Mouse (Mus musculus) ES-E14 (cell line): ENCODE results near the gene Gpr179. TPM values are rescaled to one million over a fixed set of nuclear protein-coding genes. Genes with fewer than 3 reads are reported as not detected.

Source experiments
- DNase-seq: peaks from one replicate; pipeline ENCODE4 v3.0.0-alpha.2; 2013; ENCODE audit warnings: low read depth, low spot score
- H3K27ac ChIP-seq: 2 replicates; pipeline ENCODE4 v1.5.1; 2012; ENCODE audit warnings: low read depth, mild to moderate bottlenecking, low read length, moderate library complexity, mixed read lengths; ENCODE audit not compliant: poor library complexity, insufficient read depth, severe bottlenecking
- H3K36me3 ChIP-seq: 2 replicates; pipeline ENCODE4 v1.6.1; 2012; ENCODE audit warnings: mild to moderate bottlenecking, low read length, moderate library complexity, mixed read lengths; ENCODE audit not compliant: control insufficient read depth, poor library complexity, insufficient read depth, severe bottlenecking
- H3K4me1 ChIP-seq, 2 experiments: fragments of 150-350 bp in 1 of 2; sonication (generic) in 1 of 2; 2 replicates each; pipeline ENCODE4 v1.6.1; 2012; ENCODE audit warnings: low read length in 2 of 2, mild to moderate bottlenecking in 1 of 2, mixed read lengths in 1 of 2; ENCODE audit not compliant: control insufficient read depth in 2 of 2, insufficient read depth in 2 of 2, poor library complexity in 1 of 2
- H3K4me3 ChIP-seq, 2 experiments: fragments of 150-350 bp in 1 of 2; sonication (generic) in 1 of 2; 2 replicates each; pipeline ENCODE4 v1.5.1; 2012; ENCODE audit warnings: low read length in 2 of 2, low read depth in 1 of 2, mild to moderate bottlenecking in 1 of 2, mixed read lengths in 1 of 2; ENCODE audit not compliant: insufficient read depth in 1 of 2, poor library complexity in 1 of 2, severe bottlenecking in 1 of 2
- H3K9ac ChIP-seq: 2 replicates; pipeline ENCODE4 v1.6.1; 2012; ENCODE audit warnings: low read depth, mild to moderate bottlenecking, low read length, mixed read lengths; ENCODE audit not compliant: poor library complexity, insufficient read depth, severe bottlenecking
- H3K9me3 ChIP-seq: fragments of 150-350 bp; sonication (generic); 2 replicates; pipeline ENCODE4 v1.6.1; 2012; ENCODE audit warnings: low read depth, mild to moderate bottlenecking, low read length; ENCODE audit not compliant: control insufficient read depth, insufficient read depth
- CHD2 ChIP-seq: IDR thresholded peaks from 2 replicates; pipeline ENCODE4 v1.6.1; 2014; ENCODE audit warnings: mild to moderate bottlenecking, low read depth, low read length, inconsistent platforms
- HCFC1 ChIP-seq: IDR thresholded peaks from 2 replicates; pipeline ENCODE4 v1.6.1; 2012; ENCODE audit warnings: low read length, inconsistent platforms, borderline replicate concordance; ENCODE audit not compliant: insufficient read depth
- MAFK ChIP-seq: IDR thresholded peaks from 2 replicates; pipeline ENCODE4 v1.6.1; 2014; ENCODE audit warnings: mild to moderate bottlenecking, low read depth, low read length, inconsistent platforms; ENCODE audit not compliant: insufficient read depth
- ZC3H11A ChIP-seq: IDR thresholded peaks from 2 replicates; pipeline ENCODE4 v1.6.1; 2012; ENCODE audit warnings: low read depth, mild to moderate bottlenecking, inconsistent platforms, low read length, borderline replicate concordance
- ZNF384 ChIP-seq: IDR thresholded peaks from 2 replicates; pipeline ENCODE4 v1.6.1; 2012; ENCODE audit warnings: low read depth, low read length, inconsistent platforms
- in situ Hi-C, 2 experiments: fragments of 600-800 bp; cut with MboI; formaldehyde crosslinking; loops; one replicate each; pipeline ENCODE4 v1.15.1; 2025; ENCODE audit warnings: low sequenced_read_pairs in 2 of 2, inconsistent platforms in 1 of 2; ENCODE audit not compliant: unreplicated experiment in 2 of 2
- total RNA-seq: library from RNA; depleted of rRNA; stranded (reverse); fragments of 300-350 nt; gene quantifications from 2 replicates; pipeline ENCODE4 v1.2.3, GENCODE M21; 2012

The Gpr179 gene
- total RNA-seq, 1 experiment: 0.31 TPM

GRCm38 (mm10) chr11:97394146-97394545, 42.3 kb upstream of the Gpr179 start:
- Histone ChIP-seq H3K36me3 (peaks cover 8% of the 10 kb centered on the region), H3K27ac (no peak overlapping the region; the same call in 1 of the 2 replicates)

GRCm38 (mm10) chr11:97393658-97394057, 41.8 kb upstream of the Gpr179 start:
- Histone ChIP-seq H3K27ac (no peak overlapping the region; the same call in 1 of the 2 replicates), H3K4me3 (no peak overlapping the region), H3K36me3 (peaks cover 10% of the 10 kb centered on the region), H3K9me3 (no peaks in the 10 kb centered on the region), H3K4me1 (peaks cover 4 to 15% of the 10 kb centered on the region in 2 experiments; a peak in 3 of 4 replicates), H3K9ac (no peak overlapping the region)
- no peak for DNase-seq
- in situ Hi-C loops: no loop called here
- TF ChIP-seq CHD2: no peak
- no peak for TF ChIP-seq MAFK
- no peak for TF ChIP-seq ZNF384
- TF ChIP-seq HCFC1: no peak
- no peak for TF ChIP-seq ZC3H11A

More at GRCm38 (mm10) chr11:97394146-97394545, 42.3 kb upstream of the Gpr179 start:
- Histone ChIP-seq H3K9me3 (no peaks in the 10 kb centered on the region), H3K4me1 (peaks cover 4 to 12% of the 10 kb centered on the region in 2 experiments; a peak in 3 of 4 replicates), H3K9ac (no peak overlapping the region), H3K4me3 (no peak overlapping the region)
- TF ChIP-seq HCFC1: no peak
- no peak for TF ChIP-seq MAFK
- TF ChIP-seq CHD2: no peak
- no peak for TF ChIP-seq ZC3H11A
- no peak for DNase-seq
- in situ Hi-C loops: no loop called here

- Histone ChIP-seq H3K36me3 (peaks cover 10% of the 10 kb centered on the region), H3K9ac (no peak overlapping the region), H3K9me3 (no peaks in the 10 kb centered on the region), H3K4me3 (no peak overlapping the region), H3K4me1 (peaks cover 4 to 11% of the 10 kb centered on the region in 2 experiments; a peak in 3 of 4 replicates), H3K27ac (no peak overlapping the region)
- DNase-seq: no peak
- in situ Hi-C loops: no loop called here
- TF ChIP-seq CHD2: no peak
- no peak for TF ChIP-seq ZC3H11A
- TF ChIP-seq MAFK: no peak
- no peak for TF ChIP-seq ZNF384
- TF ChIP-seq HCFC1: no peak
These were observed 37.2 kb upstream of the Gpr179 start for GRCm38 (mm10) chr11:97389127-97389526.

- in situ Hi-C loops: no loop called here
- peaks cover 12% of the 10 kb centered on the region for H3K36me3 ChIP-seq
These were observed 35.9 kb upstream of the Gpr179 start for GRCm38 (mm10) chr11:97387811-97388210.

GRCm38 (mm10) chr11:97383764-97384163, 31.9 kb upstream of the Gpr179 start:
- DNase-seq: no peak
- peaks cover 8% of the 10 kb centered on the region for H3K36me3 ChIP-seq
- in situ Hi-C loops: no loop called here
- H3K4me1 ChIP-seq: no peaks in the 10 kb centered on the region; a peak in 1 of 4 replicates
- no peak overlapping the region for H3K9ac ChIP-seq
- no peak overlapping the region for H3K4me3 ChIP-seq
- H3K27ac ChIP-seq: no peak overlapping the region
- no peak for TF ChIP-seq MAFK
- TF ChIP-seq HCFC1: no peak
- no peak for TF ChIP-seq ZC3H11A
- no peak for TF ChIP-seq ZNF384
- no peak for TF ChIP-seq CHD2
- H3K9me3 ChIP-seq: no peaks in the 10 kb centered on the region

More at GRCm38 (mm10) chr11:97387811-97388210, 35.9 kb upstream of the Gpr179 start:
- Histone ChIP-seq H3K9ac (no peak overlapping the region), H3K9me3 (no peaks in the 10 kb centered on the region), H3K27ac (no peak overlapping the region), H3K4me3 (no peak overlapping the region), H3K4me1 (peaks cover 3 to 4% of the 10 kb centered on the region in 2 experiments; a peak in 3 of 4 replicates)
- DNase-seq: no peak
- TF ChIP-seq HCFC1 (no peak), ZNF384 (no peak), MAFK (no peak), CHD2 (no peak), ZC3H11A (no peak)
